Mouse (Mus musculus): ENCODE measurements around the gene Olfr1500. TPM values are rescaled to one million over a fixed set of nuclear protein-coding genes. Genes with fewer than 3 reads are reported as not detected.
A peak's percentile ranks its signal among the peaks of the same experiment; 100 is the strongest.
"Not testable (repeated sequence)": the region's sequence is repeated elsewhere in the genome, so short reads cannot be mapped to it uniquely, and the experiment has no call there.

Olfr1500 gene
- not detected in 2 replicates for polyA plus RNA-seq (2012; rRNA removed)

DNA sequence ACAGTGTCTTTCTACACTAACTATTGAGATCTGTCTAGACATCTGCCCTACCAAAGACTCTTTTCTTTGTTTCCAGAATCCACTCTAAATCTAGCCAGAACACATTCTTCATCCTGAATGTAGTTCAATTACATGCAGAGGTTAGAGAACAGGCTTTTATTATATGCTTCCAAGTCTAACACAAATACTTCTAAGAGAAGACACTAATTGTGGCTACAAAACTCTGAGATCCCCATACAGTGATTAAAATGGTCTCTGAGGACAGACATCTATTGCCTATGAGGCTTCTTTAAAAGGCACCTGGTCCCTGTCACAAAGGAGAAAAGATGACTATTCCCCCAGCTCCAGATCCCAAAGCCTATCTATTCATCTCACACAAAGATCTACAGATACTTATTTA, at the start of gene Olfr1500:
Olfr1500 (minus strand) TSS at position 101 of the 400 bp plus-strand sequence.
- TF ChIP-seq POLR2A (IDR thresholded peaks at IDR 0.05; ENCODE audit: control insufficient read depth, low read depth, low read length), result no peak
- no peak for TF ChIP-seq CTCF (IDR thresholded peaks at IDR 0.05; ENCODE audit: control insufficient read depth, insufficient read depth, insufficient replicate concordance, low read depth, low read length)
- Histone ChIP-seq H3K27ac (ENCODE audit: control insufficient read depth, insufficient read depth, low read depth, low read length) (no peak within 1 kb of the TSS), H3K4me1 (ENCODE audit: control insufficient read depth, insufficient read depth, low read length) (no peaks in the 10 kb centered on the region), H3K36me3 (ENCODE audit: control insufficient read depth, insufficient read depth, low read length) (no peaks in the 10 kb centered on the region), H3K27me3 (ENCODE audit: control insufficient read depth, insufficient read depth, low read length) (no peaks in the 10 kb centered on the region), H3K4me3 (ENCODE audit: control insufficient read depth, low read depth, low read length) (no peak within 1 kb of the TSS)

DNA sequence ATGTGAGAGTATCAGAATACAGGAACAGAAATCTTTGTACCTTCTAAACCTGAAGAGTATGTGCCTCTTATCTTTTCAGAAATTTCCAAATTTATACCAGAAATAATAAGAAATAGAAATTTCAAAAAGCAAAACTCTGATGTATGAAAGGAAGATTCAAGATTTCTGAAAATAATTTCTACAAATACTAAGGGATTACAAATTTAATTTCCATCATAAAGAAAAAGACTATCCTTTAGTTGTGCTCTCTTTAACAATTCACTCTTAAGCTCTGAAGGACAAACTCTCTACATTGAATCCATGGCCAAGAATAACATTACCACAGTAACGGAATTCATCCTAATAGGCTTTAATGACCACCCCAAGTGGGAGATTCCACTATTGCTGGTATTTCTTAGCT, 31.2 kb upstream of the Olfr1500 start, which contains the start of gene Olfr1502:
Olfr1502 (plus strand) TSS at position 301 of the 400 bp plus-strand sequence.
- Histone ChIP-seq H3K36me3 (ENCODE audit: control insufficient read depth, insufficient read depth, low read length) (no peaks in the 10 kb centered on the region), H3K27me3 (ENCODE audit: control insufficient read depth, insufficient read depth, low read length) (no peaks in the 10 kb centered on the region), H3K4me3 (ENCODE audit: control insufficient read depth, low read depth, low read length) (no peak within 1 kb of the TSS), H3K27ac (ENCODE audit: control insufficient read depth, insufficient read depth, low read depth, low read length) (no peak within 1 kb of the TSS), H3K4me1 (ENCODE audit: control insufficient read depth, insufficient read depth, low read length) (no peaks in the 10 kb centered on the region)
- TF ChIP-seq CTCF (IDR thresholded peaks at IDR 0.05; ENCODE audit: control insufficient read depth, insufficient read depth, insufficient replicate concordance, low read depth, low read length), result no peak
- TF ChIP-seq POLR2A (IDR thresholded peaks at IDR 0.05; ENCODE audit: control insufficient read depth, low read depth, low read length), result no peak

DNA sequence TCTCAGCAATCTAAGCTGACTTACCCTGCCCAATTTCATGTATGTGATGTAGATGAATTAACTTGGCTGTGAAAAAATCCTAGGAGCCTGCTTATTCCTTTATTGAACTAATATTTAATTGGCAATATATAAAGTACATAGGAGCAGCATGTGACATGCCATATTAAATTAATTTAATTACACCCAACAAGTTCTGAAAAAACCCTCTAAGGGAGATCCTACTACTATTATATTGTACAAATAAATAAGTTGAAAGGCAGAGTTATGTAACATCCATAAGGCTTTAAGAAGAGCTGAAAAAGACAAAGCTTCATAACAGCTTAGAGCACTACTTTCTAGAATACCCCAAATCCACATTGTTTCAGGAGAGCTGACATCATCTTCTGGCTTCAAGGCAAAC, 20.3 kb upstream of the Olfr1500 start, which contains the start of gene Olfr1501:
Olfr1501 (minus strand) TSS at position 101 of the 400 bp plus-strand sequence.
- H3K4me3 ChIP-seq (ENCODE audit: control insufficient read depth, low read depth, low read length); H3K36me3 ChIP-seq (ENCODE audit: control insufficient read depth, insufficient read depth, low read length); H3K27me3 ChIP-seq (ENCODE audit: control insufficient read depth, insufficient read depth, low read length); H3K4me1 ChIP-seq (ENCODE audit: control insufficient read depth, insufficient read depth, low read length); H3K27ac ChIP-seq (ENCODE audit: control insufficient read depth, insufficient read depth, low read depth, low read length): not testable (repeated sequence)

DNA sequence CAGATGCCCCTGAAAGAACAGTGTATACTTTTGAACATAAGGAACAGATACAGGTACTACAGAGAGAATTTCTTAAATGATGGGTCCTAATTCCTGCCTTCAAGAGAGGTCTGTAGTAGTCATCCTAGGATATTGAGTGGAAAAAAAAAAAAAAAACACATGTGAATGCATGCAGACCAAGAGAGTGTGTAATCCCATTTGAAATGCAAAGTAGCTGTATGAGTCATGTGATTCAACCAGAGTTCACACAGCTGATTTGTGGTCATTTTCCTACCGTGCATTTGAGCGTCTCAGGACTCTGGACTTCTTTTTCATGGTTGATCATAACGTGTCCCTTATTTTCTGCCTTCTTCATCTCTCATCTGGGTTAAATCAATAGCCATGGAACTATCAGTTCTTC, 1.8 kb downstream of the Olfr1500 start:
- no peak overlapping the region for H3K4me3 ChIP-seq (ENCODE audit: control insufficient read depth, low read depth, low read length)
- no peaks in the 10 kb centered on the region for H3K36me3 ChIP-seq (ENCODE audit: control insufficient read depth, insufficient read depth, low read length)
- H3K27ac ChIP-seq (ENCODE audit: control insufficient read depth, insufficient read depth, low read depth, low read length), result no peak overlapping the region
- H3K27me3 ChIP-seq (ENCODE audit: control insufficient read depth, insufficient read depth, low read length), result no peaks in the 10 kb centered on the region
- no peaks in the 10 kb centered on the region for H3K4me1 ChIP-seq (ENCODE audit: control insufficient read depth, insufficient read depth, low read length)
- no peak for TF ChIP-seq CTCF (IDR thresholded peaks at IDR 0.05; ENCODE audit: control insufficient read depth, insufficient read depth, insufficient replicate concordance, low read depth, low read length)
- TF ChIP-seq POLR2A (IDR thresholded peaks at IDR 0.05; ENCODE audit: control insufficient read depth, low read depth, low read length), result no peak

DNA sequence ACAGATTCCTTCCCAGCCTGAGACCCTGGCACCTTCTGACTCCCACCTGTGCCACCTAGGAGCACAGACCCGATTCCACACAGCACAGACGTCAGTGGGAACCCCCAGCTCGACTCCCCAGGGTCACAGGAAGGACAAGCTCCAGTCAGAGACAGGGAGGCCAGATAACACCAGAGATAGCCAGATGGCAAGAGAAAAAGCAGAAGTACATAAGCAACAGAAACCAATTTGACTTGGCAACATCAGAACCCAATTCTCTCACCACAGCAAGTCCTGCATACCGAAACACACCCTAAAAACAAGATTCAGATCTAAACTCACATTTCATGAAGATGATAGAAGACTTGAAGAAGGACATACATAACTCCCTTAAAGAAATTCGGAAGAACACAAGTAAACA, 9.4 kb downstream of the Olfr1500 start:
- Histone ChIP-seq H3K4me3 (ENCODE audit: control insufficient read depth, low read depth, low read length) (no peak overlapping the region), H3K27ac (ENCODE audit: control insufficient read depth, insufficient read depth, low read depth, low read length) (no peak overlapping the region), H3K4me1 (ENCODE audit: control insufficient read depth, insufficient read depth, low read length) (no peaks in the 10 kb centered on the region), H3K27me3 (ENCODE audit: control insufficient read depth, insufficient read depth, low read length) (no peaks in the 10 kb centered on the region), H3K36me3 (ENCODE audit: control insufficient read depth, insufficient read depth, low read length) (no peaks in the 10 kb centered on the region)
- TF ChIP-seq POLR2A (IDR thresholded peaks at IDR 0.05; ENCODE audit: control insufficient read depth, low read depth, low read length) (no peak), CTCF (IDR thresholded peaks at IDR 0.05; ENCODE audit: control insufficient read depth, insufficient read depth, insufficient replicate concordance, low read depth, low read length) (no peak)

DNA sequence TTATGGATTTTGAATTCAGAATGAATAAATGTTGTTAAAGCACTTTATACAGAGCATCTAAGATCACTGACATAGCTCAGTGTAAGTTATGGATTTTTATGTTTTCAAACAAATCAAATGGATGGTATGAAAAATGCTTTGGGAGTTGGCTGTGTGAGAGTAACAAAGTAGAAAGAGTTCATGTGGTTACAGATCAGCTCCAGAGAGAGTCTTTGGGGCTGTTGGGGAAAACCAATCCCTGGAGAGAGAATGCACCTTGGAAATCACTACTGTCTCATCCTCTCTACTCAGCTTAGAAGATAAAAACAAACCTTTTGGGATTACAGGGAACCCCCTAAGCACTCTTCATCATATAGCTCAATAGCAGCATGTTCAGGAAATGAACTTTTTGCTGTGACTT, 10.9 kb downstream of the Olfr1500 start, which contains the start of gene Olfr1499:
Olfr1499 (minus strand) TSS at position 101 of the 400 bp plus-strand sequence.
- no peaks in the 10 kb centered on the region for H3K36me3 ChIP-seq (ENCODE audit: control insufficient read depth, insufficient read depth, low read length)
- no peak for TF ChIP-seq POLR2A (IDR thresholded peaks at IDR 0.05; ENCODE audit: control insufficient read depth, low read depth, low read length)
- no peak for TF ChIP-seq CTCF (IDR thresholded peaks at IDR 0.05; ENCODE audit: control insufficient read depth, insufficient read depth, insufficient replicate concordance, low read depth, low read length)

DNA sequence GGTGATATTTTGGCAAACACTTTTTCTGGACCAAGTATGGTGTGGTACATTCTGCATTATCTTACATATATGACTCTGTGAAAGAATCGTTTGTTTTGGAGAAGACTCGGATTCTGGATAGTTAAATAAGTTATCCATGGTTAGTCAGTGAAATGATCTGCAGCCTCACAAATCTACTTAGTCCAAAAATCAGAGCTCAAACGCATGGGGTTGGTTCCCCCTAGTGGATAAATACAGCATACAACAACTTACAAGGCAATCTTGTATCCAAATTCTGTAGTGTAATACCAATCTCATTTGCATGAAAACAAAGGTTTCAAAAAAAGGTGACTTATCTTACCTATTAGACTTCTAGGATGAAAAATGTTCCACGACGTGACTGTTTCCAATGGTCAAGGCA, 11.5 kb downstream of the Olfr1500 start:
- Histone ChIP-seq H3K4me3 (ENCODE audit: control insufficient read depth, low read depth, low read length) (no peak overlapping the region), H3K4me1 (ENCODE audit: control insufficient read depth, insufficient read depth, low read length) (no peaks in the 10 kb centered on the region), H3K27me3 (ENCODE audit: control insufficient read depth, insufficient read depth, low read length) (no peaks in the 10 kb centered on the region), H3K36me3 (ENCODE audit: control insufficient read depth, insufficient read depth, low read length) (no peaks in the 10 kb centered on the region), H3K27ac (ENCODE audit: control insufficient read depth, insufficient read depth, low read depth, low read length) (no peak overlapping the region)
- TF ChIP-seq POLR2A (IDR thresholded peaks at IDR 0.05; ENCODE audit: control insufficient read depth, low read depth, low read length), result no peak
- no peak for TF ChIP-seq CTCF (IDR thresholded peaks at IDR 0.05; ENCODE audit: control insufficient read depth, insufficient read depth, insufficient replicate concordance, low read depth, low read length)

More for the DNA sequence above, 10.9 kb downstream of the Olfr1500 start, which contains the start of gene Olfr1499:
- Histone ChIP-seq H3K27ac (ENCODE audit: control insufficient read depth, insufficient read depth, low read depth, low read length) (no peak within 1 kb of the TSS), H3K4me3 (ENCODE audit: control insufficient read depth, low read depth, low read length) (no peak within 1 kb of the TSS), H3K27me3 (ENCODE audit: control insufficient read depth, insufficient read depth, low read length) (no peaks in the 10 kb centered on the region), H3K4me1 (ENCODE audit: control insufficient read depth, insufficient read depth, low read length) (no peaks in the 10 kb centered on the region)

DNA sequence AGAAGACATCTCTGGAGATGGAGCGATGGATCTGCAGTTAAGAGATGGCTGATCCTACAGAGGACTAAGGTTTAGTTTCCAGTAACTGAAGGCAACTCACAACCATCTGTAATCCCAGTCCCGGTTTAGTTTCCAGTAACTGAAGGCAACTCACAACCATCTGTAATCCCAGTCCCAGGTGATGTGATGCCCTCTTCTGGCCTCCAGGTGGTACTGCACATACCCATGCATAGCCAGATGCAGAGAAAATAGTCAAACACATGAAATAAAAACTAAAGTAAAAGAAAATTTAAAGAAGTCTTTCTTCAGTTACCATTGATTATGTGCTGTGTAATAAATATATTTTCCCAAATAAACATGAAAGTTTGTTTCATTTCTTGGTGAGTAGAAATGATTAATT, 17.5 kb downstream of the Olfr1500 start:
- Histone ChIP-seq H3K27me3 (ENCODE audit: control insufficient read depth, insufficient read depth, low read length) (no peaks in the 10 kb centered on the region), H3K4me1 (ENCODE audit: control insufficient read depth, insufficient read depth, low read length) (no peaks in the 10 kb centered on the region), H3K4me3 (ENCODE audit: control insufficient read depth, low read depth, low read length) (no peak overlapping the region), H3K36me3 (ENCODE audit: control insufficient read depth, insufficient read depth, low read length) (no peaks in the 10 kb centered on the region), H3K27ac (ENCODE audit: control insufficient read depth, insufficient read depth, low read depth, low read length) (no peak overlapping the region)
- no peak for TF ChIP-seq POLR2A (IDR thresholded peaks at IDR 0.05; ENCODE audit: control insufficient read depth, low read depth, low read length)
- peak; percentile 41; the same call in 1 of the 2 replicates for TF ChIP-seq CTCF (IDR thresholded peaks at IDR 0.05; ENCODE audit: control insufficient read depth, insufficient read depth, insufficient replicate concordance, low read depth, low read length)

DNA sequence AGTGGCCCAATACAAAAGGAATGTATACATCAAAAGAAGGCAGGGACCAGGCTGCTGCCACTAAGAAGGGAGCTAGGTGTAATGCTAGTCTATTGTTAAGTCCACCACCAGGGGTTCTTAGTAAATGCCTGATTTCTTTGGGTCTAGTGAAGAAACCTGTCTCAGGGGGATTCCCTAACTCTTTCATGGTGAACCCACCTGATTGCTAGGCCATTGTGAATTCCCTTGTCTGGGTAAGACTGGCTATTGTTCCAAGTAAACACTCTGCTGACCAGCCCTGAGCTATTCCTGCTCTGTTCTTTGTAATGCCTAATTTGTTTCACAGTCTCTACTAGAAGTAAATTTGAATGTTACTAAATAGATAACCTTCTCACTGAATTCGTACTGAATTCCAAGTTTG, 24.8 kb downstream of the Olfr1500 start:
- not testable (repeated sequence) for H3K27me3 ChIP-seq (ENCODE audit: control insufficient read depth, insufficient read depth, low read length); H3K36me3 ChIP-seq (ENCODE audit: control insufficient read depth, insufficient read depth, low read length); H3K4me1 ChIP-seq (ENCODE audit: control insufficient read depth, insufficient read depth, low read length); H3K27ac ChIP-seq (ENCODE audit: control insufficient read depth, insufficient read depth, low read depth, low read length); H3K4me3 ChIP-seq (ENCODE audit: control insufficient read depth, low read depth, low read length)

Measured in testis, adult 2 months (tissue).